Mouse (Mus musculus): Measurements from ENCODE around the gene Retreg1. TPM values are rescaled to one million over a fixed set of nuclear protein-coding genes. Genes with fewer than 3 reads are reported as not detected.
A peak's percentile ranks its signal among the peaks of the same experiment; 100 is the strongest.

The Retreg1 gene
- polyA plus RNA-seq, 1 experiment = 24.3 TPM

DNA sequence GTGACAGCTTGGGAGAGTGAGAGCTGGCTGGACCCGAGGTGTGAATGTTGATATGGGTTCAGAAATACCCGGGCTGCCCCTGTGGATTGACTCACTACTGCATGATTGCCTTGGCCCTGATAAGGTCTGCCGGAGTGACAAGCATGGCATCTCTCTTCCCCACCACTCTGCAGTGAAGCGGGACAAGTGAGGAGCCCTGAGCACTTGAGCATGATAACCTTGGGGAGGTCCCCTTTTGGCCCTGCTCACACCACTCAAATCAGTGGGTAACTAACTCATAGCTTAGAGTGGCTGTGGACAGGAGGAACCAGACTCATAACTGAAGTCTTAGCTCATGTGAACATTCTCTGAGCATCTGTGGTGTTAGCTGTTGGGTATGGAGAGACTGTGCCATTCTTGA, 77.0 kb downstream of the Retreg1 start:
- Histone ChIP-seq H3K4me3 (ENCODE audit: insufficient read depth, low read length) (no peak overlapping the region), H3K4me1 (ENCODE audit: control insufficient read depth, insufficient read depth, low read length) (no peaks in the 10 kb centered on the region; the same call in 1 of the 2 replicates), H3K27ac (ENCODE audit: insufficient read depth, low read length) (no peak overlapping the region)
- TF ChIP-seq CTCF (IDR thresholded peaks at IDR 0.05; ENCODE audit: extremely low read depth, insufficient read depth, low read length) = no peak
- no peak for TF ChIP-seq POLR2A (IDR thresholded peaks at IDR 0.05; ENCODE audit: extremely low read depth, insufficient read depth, low read length)

DNA sequence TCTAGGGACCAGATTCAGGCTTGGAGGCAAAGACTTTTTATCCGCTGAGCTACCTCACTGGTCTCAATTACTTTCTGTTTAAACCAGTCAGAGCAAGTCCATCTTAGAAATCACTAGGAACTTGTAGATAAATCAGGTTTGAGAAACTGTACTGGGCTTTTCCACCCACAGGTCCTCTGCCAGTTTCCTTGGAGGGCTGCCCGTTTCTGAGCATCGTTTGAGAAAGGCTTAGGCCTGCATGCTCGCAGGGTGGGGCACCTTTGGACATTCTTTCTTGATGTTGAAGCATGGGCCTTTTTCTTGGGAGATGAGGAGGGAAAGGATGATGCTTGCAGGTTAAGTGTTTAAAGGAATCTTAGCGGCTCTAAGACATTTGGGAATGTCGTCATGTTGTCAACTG, 77.9 kb downstream of the Retreg1 start:
- TF ChIP-seq POLR2A (IDR thresholded peaks at IDR 0.05; ENCODE audit: extremely low read depth, insufficient read depth, low read length) (no peak), CTCF (IDR thresholded peaks at IDR 0.05; ENCODE audit: extremely low read depth, insufficient read depth, low read length) (no peak)
- no peak overlapping the region for H3K4me3 ChIP-seq (ENCODE audit: insufficient read depth, low read length)
- H3K4me1 ChIP-seq (ENCODE audit: control insufficient read depth, insufficient read depth, low read length) = no peaks in the 10 kb centered on the region; the same call in 1 of the 2 replicates

DNA sequence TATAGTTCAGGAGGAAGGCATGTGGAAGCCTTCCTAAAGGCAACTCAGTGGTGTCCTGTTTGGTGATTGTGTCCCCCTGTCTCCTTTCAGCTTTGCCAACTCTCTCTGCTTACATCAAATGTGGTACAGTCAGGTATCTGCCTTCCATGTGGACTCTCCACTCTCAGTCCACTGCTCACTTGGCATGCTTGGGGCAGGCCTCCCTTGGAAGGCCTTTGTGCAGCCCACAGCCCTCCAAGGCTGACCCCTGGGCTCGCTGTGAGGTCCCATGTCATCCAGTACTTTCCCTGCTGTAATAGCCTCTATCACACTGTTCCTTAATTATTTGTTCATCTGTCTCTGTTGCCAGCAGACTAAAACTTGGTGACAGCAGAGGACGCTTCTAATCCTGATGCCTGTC, 79.0 kb downstream of the Retreg1 start:
- Histone ChIP-seq H3K27ac (ENCODE audit: insufficient read depth, low read length) (no peak overlapping the region), H3K4me3 (ENCODE audit: insufficient read depth, low read length) (no peak overlapping the region), H3K4me1 (ENCODE audit: control insufficient read depth, insufficient read depth, low read length) (peaks cover 1% of the 10 kb centered on the region; the same call in 1 of the 2 replicates)
- TF ChIP-seq POLR2A (IDR thresholded peaks at IDR 0.05; ENCODE audit: extremely low read depth, insufficient read depth, low read length) (no peak), CTCF (IDR thresholded peaks at IDR 0.05; ENCODE audit: extremely low read depth, insufficient read depth, low read length) (no peak)

More for the DNA sequence above, 77.9 kb downstream of the Retreg1 start:
- H3K27ac ChIP-seq (ENCODE audit: insufficient read depth, low read length) = no peak overlapping the region

DNA sequence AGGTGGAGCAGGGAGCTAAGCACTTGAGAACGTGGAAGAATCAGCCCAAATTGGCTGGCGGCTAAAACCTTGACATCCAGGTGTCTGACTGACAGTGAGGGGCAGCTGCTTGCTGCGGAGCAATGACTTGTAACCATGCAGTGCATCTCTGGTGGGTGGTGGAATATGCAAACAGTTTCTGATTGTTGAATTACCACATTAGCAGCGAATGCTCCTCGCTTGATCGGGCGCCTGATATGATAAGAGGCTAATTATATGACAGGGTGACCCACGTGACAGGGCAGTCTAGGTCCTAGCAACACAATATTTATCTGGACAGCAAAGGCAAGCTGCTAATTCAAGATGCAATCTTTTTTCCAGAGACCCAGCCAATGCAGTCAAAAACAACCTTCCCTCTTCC, 80.9 kb downstream of the Retreg1 start:
- Histone ChIP-seq H3K27ac (ENCODE audit: insufficient read depth, low read length) (no peak overlapping the region), H3K4me1 (ENCODE audit: control insufficient read depth, insufficient read depth, low read length) (peaks cover 3% of the 10 kb centered on the region; the same call in 1 of the 2 replicates), H3K4me3 (ENCODE audit: insufficient read depth, low read length) (no peak overlapping the region)
- no peak for TF ChIP-seq CTCF (IDR thresholded peaks at IDR 0.05; ENCODE audit: extremely low read depth, insufficient read depth, low read length)
- no peak for TF ChIP-seq POLR2A (IDR thresholded peaks at IDR 0.05; ENCODE audit: extremely low read depth, insufficient read depth, low read length)

DNA sequence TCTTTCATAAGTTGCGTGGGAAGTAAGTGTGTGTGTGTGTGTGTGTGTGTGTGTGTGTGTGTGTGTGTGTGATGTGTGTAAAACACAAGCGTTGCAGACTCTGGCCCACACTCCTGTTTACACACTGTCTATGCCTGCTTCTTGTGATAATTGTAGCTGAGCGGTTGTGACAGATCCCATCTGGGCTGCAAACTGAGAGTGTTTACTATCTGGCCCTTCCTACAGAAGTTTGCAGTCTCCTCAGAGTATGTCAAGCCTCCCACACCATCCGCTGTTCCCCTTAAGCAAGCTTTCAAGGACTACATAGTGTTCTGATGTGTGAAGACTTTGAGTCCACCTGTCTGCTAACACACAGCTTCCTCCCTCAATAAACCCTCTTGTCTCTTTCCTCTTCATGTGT, 83.2 kb downstream of the Retreg1 start:
- H3K4me1 ChIP-seq (ENCODE audit: control insufficient read depth, insufficient read depth, low read length) = peaks cover 13% of the 10 kb centered on the region
- H3K4me3 ChIP-seq (ENCODE audit: insufficient read depth, low read length) = no peak overlapping the region
- TF ChIP-seq CTCF (IDR thresholded peaks at IDR 0.05; ENCODE audit: extremely low read depth, insufficient read depth, low read length) = no peak
- TF ChIP-seq POLR2A (IDR thresholded peaks at IDR 0.05; ENCODE audit: extremely low read depth, insufficient read depth, low read length) = no peak
- H3K27ac ChIP-seq (ENCODE audit: insufficient read depth, low read length) = no peak overlapping the region

DNA sequence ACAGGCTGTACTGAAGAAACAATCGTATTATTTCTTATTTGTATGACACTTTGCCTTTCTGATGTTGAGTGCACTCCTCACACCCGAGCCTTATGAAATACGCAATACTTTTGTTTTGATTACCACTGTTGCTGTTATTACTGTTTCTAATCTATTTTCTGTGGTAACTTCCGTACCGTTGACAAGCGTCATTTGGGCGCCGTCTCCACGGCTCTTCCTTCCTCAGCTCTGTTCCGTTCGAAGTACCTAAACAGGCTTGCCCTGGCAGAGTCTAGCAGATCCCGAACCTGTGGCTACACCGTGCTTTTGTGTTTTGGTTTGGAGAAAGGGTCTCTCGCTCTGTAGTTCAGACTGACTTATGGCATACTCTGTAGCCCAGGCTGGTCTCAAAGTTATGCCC, 84.1 kb downstream of the Retreg1 start:
- H3K27ac ChIP-seq (ENCODE audit: insufficient read depth, low read length) = no peak overlapping the region
- peaks cover 13% of the 10 kb centered on the region for H3K4me1 ChIP-seq (ENCODE audit: control insufficient read depth, insufficient read depth, low read length)
- H3K4me3 ChIP-seq (ENCODE audit: insufficient read depth, low read length) = no peak overlapping the region
- TF ChIP-seq POLR2A (IDR thresholded peaks at IDR 0.05; ENCODE audit: extremely low read depth, insufficient read depth, low read length) (no peak), CTCF (IDR thresholded peaks at IDR 0.05; ENCODE audit: extremely low read depth, insufficient read depth, low read length) (no peak)

DNA sequence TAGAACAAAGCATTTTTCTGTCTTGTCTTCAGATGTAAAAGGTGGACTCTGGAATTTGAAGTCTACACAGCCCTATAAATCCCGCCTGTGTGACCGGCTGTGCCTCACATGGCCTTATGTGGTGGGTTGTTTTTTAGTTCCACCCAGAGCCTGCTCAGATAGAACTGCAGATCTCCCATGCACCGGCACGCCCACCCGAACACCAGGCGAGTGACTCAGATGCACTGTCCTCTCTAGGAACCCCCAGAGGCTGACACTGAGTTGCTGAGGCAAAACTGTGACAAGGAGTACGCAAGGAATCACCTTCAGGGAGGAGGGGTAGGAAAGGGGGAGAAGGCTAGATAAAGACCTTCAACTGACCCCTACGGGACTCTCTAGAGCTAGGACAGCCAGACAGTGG, 85.0 kb downstream of the Retreg1 start:
- peaks cover 13% of the 10 kb centered on the region for H3K4me1 ChIP-seq (ENCODE audit: control insufficient read depth, insufficient read depth, low read length)
- H3K27ac ChIP-seq (ENCODE audit: insufficient read depth, low read length) = no peak overlapping the region
- TF ChIP-seq CTCF (IDR thresholded peaks at IDR 0.05; ENCODE audit: extremely low read depth, insufficient read depth, low read length) (no peak), POLR2A (IDR thresholded peaks at IDR 0.05; ENCODE audit: extremely low read depth, insufficient read depth, low read length) (no peak)
- H3K4me3 ChIP-seq (ENCODE audit: insufficient read depth, low read length) = no peak overlapping the region

DNA sequence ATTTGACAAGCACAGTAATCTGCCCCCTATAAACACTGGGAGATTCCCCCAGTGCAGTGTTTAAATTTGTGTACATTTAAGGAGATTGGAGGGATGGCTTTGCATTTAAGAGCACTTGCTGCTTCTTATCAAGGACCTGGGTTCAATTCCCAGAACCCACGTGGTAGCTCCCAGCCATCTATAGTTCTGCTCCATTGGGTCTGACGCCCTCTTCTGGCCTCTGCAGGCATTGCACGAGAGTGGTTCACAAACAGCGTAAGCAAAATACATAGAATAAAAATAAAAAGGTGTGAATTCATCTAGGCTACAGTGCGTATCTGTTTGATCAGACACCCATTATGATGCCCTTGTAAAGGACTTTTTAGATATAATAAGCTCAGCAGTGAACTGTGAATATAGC, 85.9 kb downstream of the Retreg1 start:
- no peak for TF ChIP-seq POLR2A (IDR thresholded peaks at IDR 0.05; ENCODE audit: extremely low read depth, insufficient read depth, low read length)
- 0 out of 2 replicates have a peak, but pooled peaks have one; percentile 15 for TF ChIP-seq CTCF (IDR thresholded peaks at IDR 0.05; ENCODE audit: extremely low read depth, insufficient read depth, low read length)
- Histone ChIP-seq H3K4me1 (ENCODE audit: control insufficient read depth, insufficient read depth, low read length) (peaks cover 14% of the 10 kb centered on the region), H3K4me3 (ENCODE audit: insufficient read depth, low read length) (no peak overlapping the region), H3K27ac (ENCODE audit: insufficient read depth, low read length) (no peak overlapping the region)

DNA sequence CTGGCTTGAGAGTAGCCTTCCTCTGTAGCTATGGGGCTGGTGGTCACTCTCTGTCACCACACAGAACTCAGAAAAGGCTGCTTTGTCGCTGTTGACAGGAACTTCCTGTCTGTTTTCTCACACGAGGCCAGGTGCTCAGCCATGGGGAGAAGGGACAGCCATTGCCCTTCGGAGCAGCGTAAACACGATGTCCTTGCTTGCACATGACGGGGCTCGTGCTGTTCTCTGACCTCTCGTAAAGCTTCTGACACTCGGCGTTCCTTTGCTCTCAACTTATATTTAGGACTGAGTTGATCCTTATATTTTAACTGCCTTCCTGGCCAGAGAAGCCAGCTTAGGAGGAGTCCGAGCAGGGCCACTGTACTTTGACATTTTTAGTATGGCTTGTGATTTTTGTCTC, 86.5 kb downstream of the Retreg1 start:
- no peak overlapping the region for H3K27ac ChIP-seq (ENCODE audit: insufficient read depth, low read length)
- H3K4me1 ChIP-seq (ENCODE audit: control insufficient read depth, insufficient read depth, low read length) = peaks cover 18% of the 10 kb centered on the region
- no peak overlapping the region for H3K4me3 ChIP-seq (ENCODE audit: insufficient read depth, low read length)

DNA sequence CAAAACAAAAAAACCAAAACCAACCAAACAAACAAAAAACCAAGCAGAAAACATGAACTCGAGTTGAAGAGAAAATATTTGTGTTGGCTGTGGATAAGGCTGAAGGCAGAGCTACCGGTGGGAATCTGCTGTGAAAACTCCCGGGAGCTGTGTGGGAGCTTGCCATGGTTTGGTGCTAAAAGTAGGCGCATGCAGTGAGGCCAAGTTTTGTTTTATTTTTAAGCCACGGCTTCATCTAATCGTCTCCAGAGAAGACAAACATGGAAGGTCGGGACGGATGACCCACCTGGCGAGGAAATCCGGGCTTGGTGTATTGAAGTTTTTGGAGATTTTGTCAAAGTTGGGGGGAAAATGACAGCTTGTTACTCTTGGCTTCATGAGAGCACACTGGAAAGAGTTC, 87.0 kb downstream of the Retreg1 start:
- no peak overlapping the region for H3K4me3 ChIP-seq (ENCODE audit: insufficient read depth, low read length)
- no peak overlapping the region for H3K27ac ChIP-seq (ENCODE audit: insufficient read depth, low read length)
- peaks cover 21% of the 10 kb centered on the region for H3K4me1 ChIP-seq (ENCODE audit: control insufficient read depth, insufficient read depth, low read length)
- no peak for TF ChIP-seq POLR2A (IDR thresholded peaks at IDR 0.05; ENCODE audit: extremely low read depth, insufficient read depth, low read length)
- TF ChIP-seq CTCF (IDR thresholded peaks at IDR 0.05; ENCODE audit: extremely low read depth, insufficient read depth, low read length) = no peak

More for the DNA sequence above, 86.5 kb downstream of the Retreg1 start:
- TF ChIP-seq POLR2A (IDR thresholded peaks at IDR 0.05; ENCODE audit: extremely low read depth, insufficient read depth, low read length) (no peak), CTCF (IDR thresholded peaks at IDR 0.05; ENCODE audit: extremely low read depth, insufficient read depth, low read length) (no peak)

All from cortical plate, adult 2 months (tissue).